Mouse (Mus musculus) embryonic facial prominence, embryonic 11.5 days (tissue): ENCODE data around the gene Tspan7. TPM values are rescaled to one million over a fixed set of nuclear protein-coding genes. Genes with fewer than 3 reads are reported as not detected.

Experiments used
- ATAC-seq: fragments of 200-750 bp; cut with Nextera tagmentation; replicated peaks from 2 replicates; pipeline ENCODE4 v1.8.0; 2017; ENCODE audit warnings: low read depth; ENCODE audit not compliant: insufficient number of reproducible peaks, low FRiP score, low TSS enrichment
- DNase-seq: peaks from one replicate; pipeline ENCODE4 v3.0.0-alpha.2; 2015; ENCODE audit warnings: low spot score
- H3K27ac ChIP-seq: fragments of 300-500 bp; sonication (generic); replicated peaks from 2 replicates; pipeline ENCODE4 v1.5.1; 2014; ENCODE audit warnings: mild to moderate bottlenecking, low read depth, low read length, control low read depth
- H3K27me3 ChIP-seq: fragments of 300-500 bp; sonication (generic); 2 replicates; pipeline ENCODE4 v1.6.1; 2014; ENCODE audit warnings: mild to moderate bottlenecking, low read length, moderate library complexity, mixed read lengths; ENCODE audit not compliant: control insufficient read depth, insufficient read depth
- H3K36me3 ChIP-seq: fragments of 300-500 bp; sonication (generic); replicated peaks from 2 replicates; pipeline ENCODE4 v1.6.1; 2014; ENCODE audit warnings: low read depth, mild to moderate bottlenecking, low read length, moderate library complexity, mixed read lengths; ENCODE audit not compliant: control insufficient read depth, insufficient read depth
- H3K4me1 ChIP-seq: fragments of 300-500 bp; sonication (generic); 2 replicates; pipeline ENCODE4 v1.6.1; 2014; ENCODE audit warnings: low read length, mixed read lengths; ENCODE audit not compliant: control insufficient read depth, insufficient read depth
- H3K4me2 ChIP-seq: fragments of 300-500 bp; sonication (generic); 2 replicates; pipeline ENCODE4 v1.6.1; 2014; ENCODE audit warnings: low read depth, mild to moderate bottlenecking, control low read depth, low read length, moderate library complexity
- H3K4me3 ChIP-seq: fragments of 300-500 bp; sonication (generic); 2 replicates; pipeline ENCODE4 v1.5.1; 2014; ENCODE audit warnings: low read depth, low read length, control low read depth
- H3K9ac ChIP-seq: fragments of 300-500 bp; sonication (generic); replicated peaks from 2 replicates; pipeline ENCODE4 v1.6.1; 2014; ENCODE audit warnings: mild to moderate bottlenecking, control low read depth, low read length
- H3K9me3 ChIP-seq: fragments of 300-500 bp; sonication (generic); replicated peaks from 2 replicates; pipeline ENCODE4 v1.6.1; 2016; ENCODE audit warnings: mild to moderate bottlenecking, low read length, inconsistent platforms, mixed read lengths; ENCODE audit not compliant: control insufficient read depth
- whole genome bisulfite sequencing: fragments of 180-500 bp; shearing (Covaris S2); extraction: QIAGEN DNeasy Blood & Tissue Kit; methylation state at CpG from one replicate; pipeline ENCODE4 v1.1.7; 2014; 5-methylcytosine and 5-hydroxymethylcytosine counted together
- polyA plus RNA-seq: library from polyadenylated mRNA; unstranded; fragments of >200 nt; fragmentation: Nextera tagmentation; extraction: Ambion mirVana; gene quantifications from 2 replicates; pipeline ENCODE4 v1.2.1, GENCODE M21; 2014

Gene Tspan7
- polyA plus RNA-seq, 1 experiment from 2014 or later = 79.4 TPM

GRCm38 (mm10) chrX:10517756-10518155, 32.8 kb downstream of the Tspan7 start:
- no peaks in the 10 kb centered on the region for H3K27me3 ChIP-seq
- no peak overlapping the region for H3K4me3 ChIP-seq
- H3K36me3 ChIP-seq = no peaks in the 10 kb centered on the region
- no peaks in the 10 kb centered on the region for H3K4me1 ChIP-seq
- DNase-seq (no peak), ATAC-seq (no peak)
- no peak overlapping the region for H3K4me2 ChIP-seq
- H3K9ac ChIP-seq = no peak overlapping the region
- H3K9me3 ChIP-seq = no peaks in the 10 kb centered on the region
- 70% methylated on average over 4 of the region's 4 CpGs for WGBS
- no peak overlapping the region for H3K27ac ChIP-seq

GRCm38 (mm10) chrX:10518510-10518909, 33.6 kb downstream of the Tspan7 start:
- 43% methylated on average over 5 of the region's 5 CpGs for WGBS
- ATAC-seq (no peak), DNase-seq (peak; percentile 14)
- H3K9ac ChIP-seq = no peak overlapping the region
- H3K9me3 ChIP-seq = no peaks in the 10 kb centered on the region
- H3K27ac ChIP-seq = no peak overlapping the region
- H3K36me3 ChIP-seq = no peaks in the 10 kb centered on the region
- no peak overlapping the region for H3K4me3 ChIP-seq
- no peak overlapping the region for H3K4me2 ChIP-seq
- no peaks in the 10 kb centered on the region for H3K4me1 ChIP-seq
- no peaks in the 10 kb centered on the region for H3K27me3 ChIP-seq

- Histone ChIP-seq H3K27me3 (no peaks in the 10 kb centered on the region), H3K9me3 (no peaks in the 10 kb centered on the region), H3K4me2 (no peak overlapping the region), H3K4me1 (no peaks in the 10 kb centered on the region), H3K36me3 (no peaks in the 10 kb centered on the region), H3K9ac (no peak overlapping the region), H3K27ac (no peak overlapping the region), H3K4me3 (no peak overlapping the region)
- DNase-seq = no peak
- ATAC-seq = no peak
- 18% methylated on average over 2 of the region's 2 CpGs for WGBS
Measured at GRCm38 (mm10) chrX:10535450-10535849, 50.5 kb downstream of the Tspan7 start.

GRCm38 (mm10) chrX:10539009-10539408, 54.1 kb downstream of the Tspan7 start:
- Histone ChIP-seq H3K27me3 (no peaks in the 10 kb centered on the region), H3K27ac (no peak overlapping the region), H3K36me3 (no peaks in the 10 kb centered on the region), H3K9ac (no peak overlapping the region), H3K4me1 (no peaks in the 10 kb centered on the region), H3K9me3 (no peaks in the 10 kb centered on the region), H3K4me2 (no peak overlapping the region), H3K4me3 (no peak overlapping the region)
- no peak for ATAC-seq
- WGBS = 90% methylated on average over 2 of the region's 2 CpGs
- DNase-seq = no peak

GRCm38 (mm10) chrX:10539482-10540166, 54.7 kb downstream of the Tspan7 start:
- Histone ChIP-seq H3K9me3 (no peaks in the 10 kb centered on the region), H3K4me2 (no peak overlapping the region)
- ATAC-seq = no peak

GRCm38 (mm10) chrX:10546840-10547239, 61.9 kb downstream of the Tspan7 start:
- Histone ChIP-seq H3K4me2 (no peak overlapping the region), H3K9ac (no peak overlapping the region), H3K4me1 (no peaks in the 10 kb centered on the region), H3K27ac (no peak overlapping the region), H3K9me3 (no peaks in the 10 kb centered on the region), H3K27me3 (no peaks in the 10 kb centered on the region), H3K4me3 (no peak overlapping the region), H3K36me3 (no peaks in the 10 kb centered on the region)
- DNase-seq = no peak
- no peak for ATAC-seq
- WGBS = 89% methylated on average over 3 of the region's 3 CpGs

More at GRCm38 (mm10) chrX:10539482-10540166, 54.7 kb downstream of the Tspan7 start:
- no peaks in the 10 kb centered on the region for H3K27me3 ChIP-seq
- no peak overlapping the region for H3K9ac ChIP-seq
- H3K27ac ChIP-seq = no peak overlapping the region
- no peak for DNase-seq
- WGBS = 72% methylated on average over 6 of the region's 6 CpGs
- no peaks in the 10 kb centered on the region for H3K36me3 ChIP-seq
- no peaks in the 10 kb centered on the region for H3K4me1 ChIP-seq
- H3K4me3 ChIP-seq = no peak overlapping the region

GRCm38 (mm10) chrX:10549708-10550107, 64.8 kb downstream of the Tspan7 start:
- H3K4me2 ChIP-seq = no peak overlapping the region
- H3K27me3 ChIP-seq = no peaks in the 10 kb centered on the region
- H3K4me1 ChIP-seq = no peaks in the 10 kb centered on the region
- ATAC-seq (no peak), DNase-seq (no peak)
- H3K9me3 ChIP-seq = no peaks in the 10 kb centered on the region
- no peak overlapping the region for H3K27ac ChIP-seq
- no peak overlapping the region for H3K4me3 ChIP-seq
- H3K9ac ChIP-seq = no peak overlapping the region
- 79% methylated on average over 3 of the region's 3 CpGs for WGBS
- H3K36me3 ChIP-seq = no peaks in the 10 kb centered on the region

- DNase-seq (no peak), ATAC-seq (no peak)
- H3K36me3 ChIP-seq = no peaks in the 10 kb centered on the region
- H3K4me3 ChIP-seq = no peak overlapping the region
- no peaks in the 10 kb centered on the region for H3K4me1 ChIP-seq
- no peak overlapping the region for H3K27ac ChIP-seq
- no peaks in the 10 kb centered on the region for H3K9me3 ChIP-seq
- no peak overlapping the region for H3K9ac ChIP-seq
- no peaks in the 10 kb centered on the region; the same call in 1 of the 2 replicates for H3K27me3 ChIP-seq
- no peak overlapping the region for H3K4me2 ChIP-seq
- WGBS = 82% methylated on average over 3 of the region's 3 CpGs
Measured at GRCm38 (mm10) chrX:10556899-10557298, 71.9 kb downstream of the Tspan7 start.
